Mouse (Mus musculus): Measurements from ENCODE around the gene Lingo1.

DNA sequence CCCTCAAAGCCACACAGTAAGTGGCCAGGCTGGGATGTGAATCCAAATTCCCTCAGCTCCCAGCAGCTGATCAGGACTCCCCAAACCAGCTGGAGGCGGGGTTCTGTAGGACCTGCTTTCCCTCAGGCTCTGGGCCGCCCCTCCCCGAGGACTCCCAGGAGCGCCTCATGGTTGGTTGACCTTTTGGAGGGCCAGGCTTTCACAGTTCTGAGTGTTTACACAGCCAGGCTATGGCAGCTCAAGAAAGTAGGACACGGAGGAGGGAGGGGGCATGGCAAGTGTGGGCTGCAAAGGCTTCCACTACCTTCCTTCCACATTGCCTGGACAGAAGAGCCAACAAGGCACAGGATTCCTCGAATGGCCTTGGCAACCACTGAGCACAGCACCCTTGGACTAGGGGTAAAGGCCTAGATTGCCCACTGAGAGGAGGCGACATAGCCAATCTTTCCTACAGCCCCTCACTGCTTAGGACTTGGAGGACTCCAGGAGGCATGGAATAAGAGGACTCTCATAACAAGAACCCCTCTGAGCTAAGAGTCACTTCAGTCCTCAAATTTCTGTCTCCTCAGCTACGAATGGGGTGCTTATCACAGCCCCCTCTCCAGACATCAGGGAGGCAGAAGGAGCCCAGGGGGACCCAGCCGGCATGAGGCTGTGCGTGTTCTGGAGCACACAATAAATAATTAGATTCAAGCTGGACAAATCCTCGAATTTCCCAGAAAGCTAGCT, 29.5 kb downstream of the Lingo1 start:
- TF ChIP-seq POLR2A (IDR thresholded peaks at IDR 0.05; ENCODE audit: extremely low read depth, insufficient read depth, low read length): no peak
- no peak for TF ChIP-seq CTCF (IDR thresholded peaks at IDR 0.05; ENCODE audit: low read depth, low read length)

All from liver, adult 2 months (tissue).